Mouse (Mus musculus): ENCODE data around the gene Hivep3. TPM values are rescaled to one million over a fixed set of nuclear protein-coding genes. Genes with fewer than 3 reads are reported as not detected.
A peak's percentile ranks its signal among the peaks of the same experiment; 100 is the strongest.

Hivep3 gene
- polyA plus RNA-seq, 1 experiment from 2014 or later = 6.8 TPM

- Histone ChIP-seq H3K4me1 (peaks cover 13% of the 10 kb centered on the region), H3K36me3 (no peaks in the 10 kb centered on the region), H3K27me3 (peaks cover 33% of the 10 kb centered on the region), H3K9ac (no peak overlapping the region), H3K4me3 (replicated peaks) (no peak overlapping the region), H3K4me2 (replicated peaks) (no peak overlapping the region), H3K9me3 (replicated peaks) (no peaks in the 10 kb centered on the region), H3K27ac (replicated peaks) (peak overlapping the region; percentile 17; the same call in 1 of the 2 replicates)
- WGBS = 44% methylated on average over 7 of the region's 7 CpGs
- peak; percentile 70; the same call in 1 of the 2 replicates for ATAC-seq (ENCODE audit: insufficient number of reproducible peaks, low FRiP score, low TSS enrichment, low read depth)
These were observed 83.2 kb downstream of the Hivep3 start for GRCm38 (mm10) chr4:119816620-119817356.

DNA sequence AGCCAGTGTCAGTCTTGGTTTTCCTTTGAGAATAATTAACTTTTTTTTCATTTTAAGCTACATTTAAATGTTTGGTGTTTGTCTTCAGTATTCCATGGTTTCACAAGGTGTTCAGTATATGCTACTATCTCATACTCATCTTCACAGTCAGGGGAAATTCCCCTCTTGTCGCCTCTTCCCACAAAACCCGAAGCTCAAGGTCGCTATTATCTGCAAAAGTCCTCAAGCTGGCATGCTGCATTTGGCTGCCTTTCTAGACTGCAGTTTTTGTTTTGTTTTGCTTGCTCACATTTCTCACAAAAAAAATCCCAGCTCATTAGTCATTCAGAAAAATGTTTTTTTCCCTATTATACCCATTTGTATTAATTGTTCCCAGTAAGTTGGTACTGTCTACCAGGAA is 92.4 kb downstream of the Hivep3 start:
- Histone ChIP-seq H3K4me2 (replicated peaks) (no peak overlapping the region), H3K27me3 (no peaks in the 10 kb centered on the region), H3K36me3 (no peaks in the 10 kb centered on the region), H3K4me1 (no peaks in the 10 kb centered on the region), H3K4me3 (replicated peaks) (no peak overlapping the region), H3K9me3 (replicated peaks) (no peaks in the 10 kb centered on the region), H3K27ac (replicated peaks) (no peak overlapping the region), H3K9ac (no peak overlapping the region)
- WGBS = 69% methylated on average over 3 of the region's 3 CpGs
- ATAC-seq (ENCODE audit: insufficient number of reproducible peaks, low FRiP score, low TSS enrichment, low read depth) = no peak

- Histone ChIP-seq H3K4me3 (replicated peaks) (no peak overlapping the region), H3K27ac (replicated peaks) (no peak overlapping the region), H3K27me3 (no peaks in the 10 kb centered on the region), H3K9me3 (replicated peaks) (no peaks in the 10 kb centered on the region), H3K9ac (no peak overlapping the region), H3K36me3 (no peaks in the 10 kb centered on the region), H3K4me2 (replicated peaks) (no peak overlapping the region), H3K4me1 (no peaks in the 10 kb centered on the region)
- 54% methylated on average over 3 of the region's 3 CpGs for WGBS
- ATAC-seq (ENCODE audit: insufficient number of reproducible peaks, low FRiP score, low TSS enrichment, low read depth) = no peak
These were observed 94.8 kb downstream of the Hivep3 start for GRCm38 (mm10) chr4:119828386-119828785.

- Histone ChIP-seq H3K4me2 (replicated peaks) (no peak overlapping the region), H3K36me3 (no peaks in the 10 kb centered on the region), H3K9me3 (replicated peaks) (no peaks in the 10 kb centered on the region), H3K4me1 (no peaks in the 10 kb centered on the region), H3K9ac (no peak overlapping the region), H3K27ac (replicated peaks) (no peak overlapping the region), H3K4me3 (replicated peaks) (no peak overlapping the region), H3K27me3 (no peaks in the 10 kb centered on the region)
- WGBS = 69% methylated on average over 4 of the region's 4 CpGs
- no peak for ATAC-seq (ENCODE audit: insufficient number of reproducible peaks, low FRiP score, low TSS enrichment, low read depth)
These were observed 95.4 kb downstream of the Hivep3 start for GRCm38 (mm10) chr4:119828996-119829395.

DNA sequence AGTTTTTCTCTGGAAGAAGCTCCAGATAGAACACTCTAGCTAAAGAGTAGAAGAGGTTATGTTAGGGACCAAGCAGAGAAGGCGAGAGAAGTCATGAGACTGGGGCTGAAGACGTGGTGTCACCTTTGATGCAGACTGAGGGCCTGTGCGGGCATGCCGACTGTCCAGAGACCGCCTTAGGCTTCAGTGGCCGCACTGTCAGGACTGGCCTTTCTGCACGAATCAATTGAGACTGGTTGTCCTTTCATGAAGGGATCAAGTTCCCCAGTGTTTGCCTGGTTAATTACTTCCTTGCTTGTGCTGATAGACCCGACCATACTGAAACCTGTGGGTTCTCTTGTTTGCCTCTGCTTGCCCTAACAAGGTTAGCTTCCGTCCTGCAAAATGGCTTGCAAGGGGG is 99.7 kb downstream of the Hivep3 start:
- no peak for ATAC-seq (ENCODE audit: insufficient number of reproducible peaks, low FRiP score, low TSS enrichment, low read depth)
- Histone ChIP-seq H3K4me3 (replicated peaks) (no peak overlapping the region), H3K9me3 (replicated peaks) (no peaks in the 10 kb centered on the region), H3K9ac (no peak overlapping the region), H3K4me1 (no peaks in the 10 kb centered on the region), H3K27ac (replicated peaks) (no peak overlapping the region), H3K27me3 (no peaks in the 10 kb centered on the region), H3K4me2 (replicated peaks) (no peak overlapping the region), H3K36me3 (no peaks in the 10 kb centered on the region)
- 24% methylated on average over 9 of the region's 9 CpGs for WGBS

DNA sequence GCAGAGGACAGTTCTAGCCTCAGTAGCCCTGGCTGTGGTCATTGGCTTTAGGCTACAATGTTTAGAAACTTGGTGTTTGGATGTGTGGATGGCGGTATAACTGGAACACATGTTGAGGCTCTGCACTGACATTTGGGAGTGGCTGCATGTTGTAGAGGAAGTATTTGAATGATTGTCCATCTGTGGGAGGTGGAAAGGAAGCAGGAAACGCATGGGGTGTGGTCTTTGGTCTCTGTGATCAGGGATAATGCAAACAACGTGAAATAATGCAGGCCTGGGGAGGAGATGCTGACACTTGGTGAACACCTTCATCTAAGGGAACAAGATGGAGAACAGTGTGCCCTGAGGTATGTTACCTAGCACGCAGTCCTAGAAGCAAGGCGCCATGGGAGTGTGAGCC is 100.3 kb downstream of the Hivep3 start:
- Histone ChIP-seq H3K4me3 (replicated peaks) (no peak overlapping the region), H3K4me2 (replicated peaks) (no peak overlapping the region), H3K9ac (no peak overlapping the region), H3K36me3 (no peaks in the 10 kb centered on the region), H3K27me3 (no peaks in the 10 kb centered on the region), H3K27ac (replicated peaks) (no peak overlapping the region), H3K9me3 (replicated peaks) (no peaks in the 10 kb centered on the region), H3K4me1 (no peaks in the 10 kb centered on the region)
- WGBS = 56% methylated on average over 5 of the region's 5 CpGs
- no peak for ATAC-seq (ENCODE audit: insufficient number of reproducible peaks, low FRiP score, low TSS enrichment, low read depth)

- Histone ChIP-seq H3K9me3 (replicated peaks) (no peaks in the 10 kb centered on the region), H3K4me1 (no peaks in the 10 kb centered on the region), H3K27me3 (no peaks in the 10 kb centered on the region), H3K4me2 (replicated peaks) (no peak overlapping the region), H3K27ac (replicated peaks) (no peak overlapping the region), H3K36me3 (no peaks in the 10 kb centered on the region), H3K9ac (no peak overlapping the region), H3K4me3 (replicated peaks) (no peak overlapping the region)
- ATAC-seq (ENCODE audit: insufficient number of reproducible peaks, low FRiP score, low TSS enrichment, low read depth) = no peak
- 71% methylated on average over 3 of the region's 3 CpGs for WGBS
These were observed 102.6 kb downstream of the Hivep3 start for GRCm38 (mm10) chr4:119836181-119836580.

DNA sequence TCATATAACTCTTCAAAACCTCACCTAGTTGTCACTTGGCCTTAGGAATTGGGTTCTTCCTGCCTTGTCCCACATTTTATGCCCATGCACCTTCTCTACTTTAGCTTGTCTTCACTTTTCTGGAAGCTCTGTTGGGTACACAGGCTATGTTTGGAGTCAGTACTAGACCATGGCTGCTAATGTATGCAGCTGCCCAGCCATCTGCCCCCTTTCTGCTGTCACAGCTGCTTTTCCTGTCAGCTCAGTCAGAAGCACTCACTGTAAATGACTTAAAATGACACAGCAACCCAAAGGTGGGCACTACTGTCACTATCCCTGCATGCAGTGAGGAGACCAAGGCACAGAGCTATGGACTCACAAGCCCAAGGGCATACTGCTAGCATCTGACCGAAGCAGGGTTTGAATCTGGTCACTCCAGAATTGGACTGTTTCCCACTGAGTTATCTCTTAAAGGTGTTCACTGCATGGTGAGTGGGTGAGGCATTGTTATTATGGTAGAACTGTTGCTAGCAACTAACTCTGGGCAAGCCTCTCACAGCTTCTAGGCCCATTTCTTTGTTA is 104.0 kb downstream of the Hivep3 start:
- WGBS = 83% methylated on average over 1 of the region's 1 CpGs
- no peak overlapping the region for H3K4me2 ChIP-seq (replicated peaks)

GRCm38 (mm10) chr4:119838308-119838707 is 104.7 kb downstream of the Hivep3 start:
- no peaks in the 10 kb centered on the region for H3K27me3 ChIP-seq
- 73% methylated on average over 2 of the region's 2 CpGs for WGBS

More for the DNA sequence above, 104.0 kb downstream of the Hivep3 start:
- H3K36me3 ChIP-seq = no peaks in the 10 kb centered on the region
- no peak overlapping the region for H3K4me3 ChIP-seq (replicated peaks)
- no peaks in the 10 kb centered on the region for H3K27me3 ChIP-seq
- no peak overlapping the region for H3K27ac ChIP-seq (replicated peaks)
- no peaks in the 10 kb centered on the region for H3K4me1 ChIP-seq
- H3K9ac ChIP-seq = no peak overlapping the region
- H3K9me3 ChIP-seq (replicated peaks) = no peaks in the 10 kb centered on the region
- ATAC-seq (ENCODE audit: insufficient number of reproducible peaks, low FRiP score, low TSS enrichment, low read depth) = no peak

GRCm38 (mm10) chr4:119843294-119843693 is 109.7 kb downstream of the Hivep3 start:
- Histone ChIP-seq H3K36me3 (no peaks in the 10 kb centered on the region), H3K27ac (replicated peaks) (no peak overlapping the region), H3K4me2 (replicated peaks) (no peak overlapping the region), H3K27me3 (no peaks in the 10 kb centered on the region), H3K4me3 (replicated peaks) (no peak overlapping the region), H3K9ac (no peak overlapping the region), H3K4me1 (no peaks in the 10 kb centered on the region), H3K9me3 (replicated peaks) (no peaks in the 10 kb centered on the region)
- no peak for ATAC-seq (ENCODE audit: insufficient number of reproducible peaks, low FRiP score, low TSS enrichment, low read depth)
- 47% methylated on average over 3 of the region's 3 CpGs for WGBS

More at GRCm38 (mm10) chr4:119838308-119838707, 104.7 kb downstream of the Hivep3 start:
- no peak overlapping the region for H3K4me2 ChIP-seq (replicated peaks)
- H3K4me3 ChIP-seq (replicated peaks) = no peak overlapping the region
- H3K36me3 ChIP-seq = no peaks in the 10 kb centered on the region
- no peaks in the 10 kb centered on the region for H3K4me1 ChIP-seq
- H3K27ac ChIP-seq (replicated peaks) = no peak overlapping the region
- no peaks in the 10 kb centered on the region for H3K9me3 ChIP-seq (replicated peaks)
- no peak overlapping the region for H3K9ac ChIP-seq
- no peak for ATAC-seq (ENCODE audit: insufficient number of reproducible peaks, low FRiP score, low TSS enrichment, low read depth)

DNA sequence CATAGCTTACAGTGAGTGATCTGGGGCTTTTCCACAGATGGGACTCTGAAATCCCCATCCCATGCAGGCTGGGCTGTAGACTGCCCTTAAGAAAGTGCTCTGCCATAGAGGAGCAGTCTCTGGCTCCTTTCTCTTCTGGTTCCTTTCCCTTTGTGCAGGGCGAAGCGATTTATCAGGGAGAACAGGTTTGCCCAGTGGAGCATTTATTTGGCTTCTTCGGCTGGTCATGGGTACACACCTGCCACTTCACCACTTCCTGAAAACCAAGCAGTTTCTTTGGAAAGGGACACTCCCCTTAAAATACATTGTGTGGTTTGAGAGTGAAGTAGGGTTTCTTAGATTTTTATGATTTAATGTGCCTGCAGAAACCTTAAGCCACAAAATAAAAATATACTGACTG is 110.7 kb downstream of the Hivep3 start:
- H3K36me3 ChIP-seq = no peaks in the 10 kb centered on the region
- no peak overlapping the region for H3K9ac ChIP-seq
- no peak overlapping the region for H3K4me3 ChIP-seq (replicated peaks)
- no peak for ATAC-seq (ENCODE audit: insufficient number of reproducible peaks, low FRiP score, low TSS enrichment, low read depth)
- no peak overlapping the region for H3K27ac ChIP-seq (replicated peaks)
- no peaks in the 10 kb centered on the region for H3K9me3 ChIP-seq (replicated peaks)
- no peaks in the 10 kb centered on the region for H3K4me1 ChIP-seq
- WGBS = 65% methylated on average over 3 of the region's 3 CpGs
- H3K4me2 ChIP-seq (replicated peaks) = no peak overlapping the region
- H3K27me3 ChIP-seq = no peaks in the 10 kb centered on the region

Measured in embryonic facial prominence, embryonic 15.5 days (tissue).